Mouse (Mus musculus) embryonic fibroblast, embryonic 13.5 days (primary cell): ENCODE measurements around the gene Tma7. TPM values are rescaled to one million over a fixed set of nuclear protein-coding genes. Genes with fewer than 3 reads are reported as not detected.

Experiments used
- H3K27ac ChIP-seq: 2 replicates; pipeline ENCODE4 v1.5.1; 2012; ENCODE audit warnings: low read length, control low read depth, inconsistent platforms; ENCODE audit not compliant: insufficient read depth
- H3K4me1 ChIP-seq: 2 replicates; pipeline ENCODE4 v1.6.1; 2011; ENCODE audit warnings: low read length; ENCODE audit not compliant: control insufficient read depth, insufficient read depth
- H3K4me3 ChIP-seq: 2 replicates; pipeline ENCODE4 v1.5.1; 2011; ENCODE audit warnings: mild to moderate bottlenecking, control low read depth, low read length; ENCODE audit not compliant: insufficient read depth
- CTCF ChIP-seq: IDR thresholded peaks from 2 replicates; pipeline ENCODE4 v1.5.1; 2011; ENCODE audit warnings: mild to moderate bottlenecking, control low read depth, low read length, moderate library complexity, borderline replicate concordance; ENCODE audit not compliant: insufficient read depth
- POLR2A ChIP-seq: IDR thresholded peaks from 2 replicates; pipeline ENCODE4 v1.6.1; 2011; ENCODE audit warnings: low read depth, mild to moderate bottlenecking, control low read depth, low read length, moderate library complexity
- polyA plus RNA-seq: library from polyadenylated mRNA; stranded (reverse); fragments of >200 nt; gene quantifications from 2 replicates; pipeline ENCODE4 v1.2.4, GENCODE M21; 2011; ENCODE audit warnings: low read depth; ENCODE audit not compliant: missing spikeins, insufficient read length

Gene Tma7
- polyA plus RNA-seq, 1 experiment: 552 TPM

DNA sequence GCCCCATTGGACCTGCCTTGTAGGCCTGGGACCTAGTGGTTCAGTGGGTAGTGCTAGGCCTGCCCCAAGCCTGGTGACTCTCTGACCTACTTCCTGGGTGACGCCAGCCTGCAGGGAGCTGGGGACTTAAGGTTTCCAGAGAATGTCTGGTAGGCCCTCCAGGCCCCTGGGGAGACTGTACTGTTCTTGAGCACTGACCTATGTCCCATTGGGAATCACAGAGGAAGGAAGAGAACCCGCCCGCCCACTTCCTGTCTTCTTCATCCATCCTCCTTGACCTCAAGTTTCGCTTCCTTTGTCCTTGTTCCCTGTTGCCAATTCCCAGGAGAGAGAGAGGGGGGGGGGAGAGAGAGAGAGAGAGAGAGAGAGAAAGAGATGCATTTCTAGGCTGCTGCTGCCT lies 35.7 kb upstream of the Tma7 start:
- Histone ChIP-seq H3K4me1 (no peaks in the 10 kb centered on the region), H3K27ac (no peak overlapping the region), H3K4me3 (no peak overlapping the region)
- TF ChIP-seq POLR2A (no peak), CTCF (no peak)

DNA sequence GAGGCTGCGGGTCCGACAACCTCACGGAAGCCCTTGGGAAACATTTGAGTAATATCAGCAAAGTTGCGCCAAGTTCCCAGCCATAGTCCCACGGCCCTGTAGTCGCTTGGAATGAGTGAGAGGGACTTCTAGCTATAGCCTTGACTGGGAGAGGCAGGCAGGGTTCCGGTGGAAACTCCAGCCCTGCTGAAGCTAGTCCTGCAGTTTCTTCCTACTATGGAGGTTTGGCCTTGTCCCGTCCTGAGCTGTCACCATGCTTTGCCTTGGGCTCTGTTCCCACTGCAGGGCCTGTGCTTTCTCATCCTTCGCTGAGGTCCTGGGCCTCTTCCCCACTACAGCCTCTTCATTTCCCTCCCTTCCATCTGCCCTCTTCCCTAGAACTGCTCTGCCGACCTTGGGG lies 33.8 kb upstream of the Tma7 start:
- TF ChIP-seq CTCF (no peak), POLR2A (no peak)
- no peaks in the 10 kb centered on the region for H3K4me1 ChIP-seq
- no peak overlapping the region for H3K27ac ChIP-seq
- H3K4me3 ChIP-seq: no peak overlapping the region

DNA sequence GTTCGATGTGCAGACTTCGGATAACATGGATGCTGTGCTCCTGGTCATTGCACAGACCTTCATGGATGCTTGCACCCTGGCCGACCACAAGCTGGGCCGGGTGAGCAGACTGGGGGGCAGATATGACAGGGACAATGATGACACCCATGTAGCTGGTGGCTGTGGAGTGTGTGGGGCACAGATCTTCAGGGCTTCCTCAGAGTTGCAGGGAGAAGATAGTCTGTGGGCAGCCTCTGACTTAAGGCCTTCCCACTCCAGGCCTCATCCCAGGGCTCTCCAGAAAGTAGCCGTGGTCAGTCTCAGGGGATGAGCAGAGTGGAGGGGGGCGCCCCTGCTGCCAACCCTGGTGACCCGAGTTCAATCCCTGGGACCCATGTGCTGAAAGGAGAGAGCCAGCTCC lies 32.5 kb upstream of the Tma7 start:
- Histone ChIP-seq H3K27ac (no peak overlapping the region), H3K4me3 (no peak overlapping the region), H3K4me1 (no peaks in the 10 kb centered on the region)
- TF ChIP-seq CTCF: no peak
- TF ChIP-seq POLR2A: no peak

DNA sequence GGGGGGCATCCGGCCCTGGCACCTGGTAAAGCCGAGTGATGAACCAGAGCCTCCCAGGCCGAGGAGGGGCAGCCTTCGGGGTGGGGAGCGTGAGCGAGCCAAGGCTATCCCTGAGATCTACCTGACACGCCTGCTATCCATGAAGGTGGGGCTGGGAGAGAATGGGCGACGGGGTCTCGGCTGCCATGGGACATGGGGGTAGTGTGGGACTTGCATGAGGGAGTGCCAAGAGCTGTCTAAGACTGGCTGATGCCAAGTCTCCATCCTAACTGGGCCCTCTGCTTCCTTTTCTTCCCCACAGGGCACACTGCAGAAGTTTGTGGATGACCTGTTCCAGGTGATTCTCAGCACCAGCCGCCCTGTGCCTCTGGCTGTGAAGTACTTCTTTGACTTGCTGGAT lies 31.9 kb upstream of the Tma7 start:
- Histone ChIP-seq H3K4me3 (no peak overlapping the region), H3K27ac (no peak overlapping the region), H3K4me1 (no peaks in the 10 kb centered on the region)
- TF ChIP-seq CTCF (no peak), POLR2A (no peak)

DNA sequence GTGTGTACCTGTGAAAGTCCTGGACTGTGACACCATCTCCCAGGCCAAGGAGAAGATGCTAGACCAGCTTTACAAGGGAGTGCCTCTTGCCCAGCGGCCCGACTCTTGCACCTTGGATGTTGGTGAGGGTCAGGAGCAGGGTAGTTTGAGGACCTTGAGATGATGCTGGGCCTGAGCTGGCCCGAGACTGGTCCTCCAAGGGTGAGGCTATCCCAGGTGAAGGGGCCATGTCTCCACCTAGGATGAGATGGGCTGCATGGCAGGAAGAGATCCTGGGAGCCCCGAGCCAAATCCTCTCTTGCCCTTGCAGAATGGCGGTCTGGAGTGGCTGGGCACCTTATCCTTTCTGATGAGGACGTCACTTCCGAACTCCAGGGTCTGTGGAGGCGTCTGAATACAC lies 30.9 kb upstream of the Tma7 start:
- TF ChIP-seq POLR2A (no peak), CTCF (no peak)
- no peak overlapping the region for H3K27ac ChIP-seq
- no peaks in the 10 kb centered on the region for H3K4me1 ChIP-seq
- no peak overlapping the region for H3K4me3 ChIP-seq

DNA sequence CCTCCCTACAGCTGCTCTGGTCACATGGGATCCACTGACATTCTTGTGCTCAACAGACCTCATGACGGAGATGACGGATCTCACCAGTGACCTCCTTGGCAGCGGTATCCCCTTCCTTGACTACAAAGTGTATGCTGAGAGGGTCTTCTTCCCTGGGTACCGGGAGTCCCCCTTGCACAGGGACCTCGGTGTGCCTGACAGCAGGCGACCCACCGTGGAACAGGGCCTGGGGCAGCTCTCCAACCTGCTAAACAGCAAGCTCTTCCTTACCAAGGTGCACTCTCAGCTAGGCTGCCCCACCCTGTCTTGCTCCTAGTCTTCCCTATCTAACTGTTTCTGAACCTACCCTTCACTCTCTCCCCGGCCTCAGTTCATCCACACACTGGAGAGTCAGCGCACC lies 29.2 kb upstream of the Tma7 start:
- TF ChIP-seq POLR2A: no peak
- no peak for TF ChIP-seq CTCF
- H3K27ac ChIP-seq: no peak overlapping the region
- H3K4me3 ChIP-seq: no peak overlapping the region
- H3K4me1 ChIP-seq: no peaks in the 10 kb centered on the region

DNA sequence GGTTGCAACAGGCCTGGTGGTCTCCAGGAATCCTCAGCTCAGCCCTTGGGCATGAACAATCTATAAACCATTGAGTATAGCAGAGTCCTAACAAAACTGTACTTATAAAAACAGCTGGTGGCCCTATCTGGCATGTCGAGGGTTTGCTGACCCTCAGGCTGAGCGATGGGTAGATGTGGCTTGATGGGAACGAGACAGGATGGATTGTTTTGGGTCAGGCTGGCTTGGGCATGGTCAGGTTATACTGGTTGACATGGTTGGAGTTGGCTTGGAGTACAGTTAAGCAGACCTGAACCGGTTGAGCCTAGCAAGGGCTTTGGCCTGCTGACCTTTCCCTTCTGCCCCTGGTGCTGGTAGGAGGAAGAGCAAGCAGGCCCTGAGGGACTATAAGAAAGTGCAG lies 28.7 kb upstream of the Tma7 start:
- no peak for TF ChIP-seq CTCF
- no peak for TF ChIP-seq POLR2A
- H3K4me3 ChIP-seq: no peak overlapping the region
- H3K4me1 ChIP-seq: no peaks in the 10 kb centered on the region
- no peak overlapping the region for H3K27ac ChIP-seq

DNA sequence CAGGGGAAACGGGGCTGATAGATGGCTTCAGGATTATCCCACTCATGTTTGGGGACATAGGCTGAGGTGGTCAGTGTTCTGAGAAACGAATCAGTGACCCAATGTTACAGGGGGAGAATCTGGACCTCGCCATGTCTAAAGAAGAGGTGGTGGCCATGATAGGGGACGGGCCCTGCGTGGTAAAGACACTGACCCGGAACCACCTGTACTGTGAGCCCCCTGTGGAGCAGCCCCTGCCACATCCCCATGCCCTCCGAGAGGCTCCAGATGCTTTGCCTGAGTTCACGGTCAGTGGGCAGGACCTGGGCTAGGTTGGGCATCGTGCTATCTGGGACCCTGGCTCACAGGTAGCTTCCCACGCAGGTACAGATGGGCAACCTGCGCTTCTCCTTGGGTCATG lies 27.9 kb upstream of the Tma7 start:
- no peak overlapping the region for H3K27ac ChIP-seq
- TF ChIP-seq POLR2A: no peak
- no peak for TF ChIP-seq CTCF
- no peak overlapping the region for H3K4me3 ChIP-seq
- H3K4me1 ChIP-seq: no peaks in the 10 kb centered on the region

DNA sequence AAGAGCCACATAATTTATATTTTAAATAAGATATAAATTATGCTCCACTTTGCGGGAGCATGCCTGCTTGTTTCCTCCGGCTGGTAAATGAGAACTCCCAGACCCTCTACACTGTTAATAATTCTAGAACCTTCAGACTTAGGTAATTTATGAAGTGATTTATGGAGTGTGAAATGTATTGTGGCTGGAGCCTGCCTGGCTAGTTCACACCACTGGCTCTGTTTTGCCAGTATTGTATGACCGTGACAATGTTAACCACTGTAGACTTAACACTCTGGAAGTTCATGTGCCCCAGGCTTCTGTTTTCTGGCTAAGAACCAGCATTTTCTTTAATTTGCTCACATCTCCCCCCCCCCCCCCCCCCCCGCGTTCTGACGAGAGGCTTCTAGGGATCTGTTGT lies 25.0 kb upstream of the Tma7 start:
- TF ChIP-seq CTCF: no peak

DNA sequence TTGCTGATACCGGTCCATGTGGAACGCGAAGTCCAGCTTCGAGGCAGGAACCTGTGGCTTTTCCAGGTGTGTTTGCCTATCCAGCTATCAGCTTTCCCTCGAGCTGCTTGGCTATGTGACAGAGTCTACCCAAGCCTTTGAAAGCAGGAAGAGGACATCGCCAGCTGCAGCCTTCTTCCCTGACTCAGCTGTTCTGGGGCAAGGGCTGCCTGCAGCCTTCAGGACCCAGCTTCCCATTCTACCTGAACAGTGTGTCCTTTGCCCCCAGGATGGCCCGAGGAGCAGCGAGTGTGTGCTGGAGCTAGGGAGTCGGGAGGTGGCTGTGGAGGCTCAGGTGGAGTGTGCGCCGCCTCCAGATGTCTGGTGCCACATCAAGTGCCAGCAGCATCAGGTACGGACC lies 23.3 kb upstream of the Tma7 start:
- Histone ChIP-seq H3K27ac (no peak overlapping the region), H3K4me3 (no peak overlapping the region), H3K4me1 (no peaks in the 10 kb centered on the region)
- TF ChIP-seq POLR2A (no peak), CTCF (no peak)

More for the DNA sequence above, 25.0 kb upstream of the Tma7 start:
- Histone ChIP-seq H3K4me3 (no peak overlapping the region), H3K4me1 (no peaks in the 10 kb centered on the region), H3K27ac (no peak overlapping the region)

DNA sequence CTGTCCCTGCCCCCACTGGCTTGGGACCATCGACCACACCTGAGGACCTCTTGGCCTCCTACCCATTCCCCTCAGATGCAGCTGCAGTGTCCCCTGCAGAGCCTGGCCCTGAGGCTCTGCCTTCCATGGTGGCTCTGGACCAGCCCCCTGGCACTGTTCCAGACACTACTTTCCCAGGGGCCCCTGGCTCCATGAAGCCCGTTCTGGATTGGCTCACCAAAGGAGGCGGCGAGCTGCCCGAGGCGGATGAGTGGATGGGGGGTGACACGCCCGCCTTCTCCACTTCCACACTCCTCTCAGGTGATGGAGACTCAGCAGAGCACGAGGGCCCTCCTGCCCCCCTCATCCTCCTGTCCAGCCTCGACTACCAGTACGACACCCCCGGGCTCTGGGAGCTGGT lies 22.6 kb upstream of the Tma7 start:
- H3K27ac ChIP-seq: no peak overlapping the region

More for the DNA sequence above, 22.6 kb upstream of the Tma7 start:
- H3K4me1 ChIP-seq: no peaks in the 10 kb centered on the region
- no peak for TF ChIP-seq POLR2A
- no peak for TF ChIP-seq CTCF
- no peak overlapping the region for H3K4me3 ChIP-seq
